Mouse (Mus musculus): ENCODE data around the gene Grm7.

Grm7 gene

GRCm38 (mm10) chr6:111368111-111368510 is 722.7 kb downstream of the Grm7 start:
- no peak for DNase-seq (ENCODE audit: low spot score in 2 of 2)

DNA sequence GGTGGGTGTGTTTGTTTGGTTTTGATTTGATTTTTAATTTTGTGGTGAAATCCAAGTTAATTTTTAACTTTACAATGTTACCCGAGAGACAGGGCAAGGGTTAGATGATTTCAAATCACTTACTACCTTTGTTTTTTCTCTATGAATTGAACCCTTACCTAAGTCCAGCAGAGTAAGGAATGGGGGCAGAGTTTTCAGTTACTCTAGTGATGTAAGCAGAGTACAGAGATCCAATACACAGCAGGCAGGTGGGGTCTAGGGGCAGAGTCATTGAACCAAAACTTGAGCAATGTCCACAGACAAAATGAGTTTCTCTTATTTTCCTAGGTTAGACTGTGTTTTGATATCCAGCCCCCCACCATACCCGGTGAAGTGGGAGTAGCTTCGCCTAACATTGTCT is 723.2 kb downstream of the Grm7 start:
- DNase-seq (ENCODE audit: low spot score in 2 of 2): no peak

DNA sequence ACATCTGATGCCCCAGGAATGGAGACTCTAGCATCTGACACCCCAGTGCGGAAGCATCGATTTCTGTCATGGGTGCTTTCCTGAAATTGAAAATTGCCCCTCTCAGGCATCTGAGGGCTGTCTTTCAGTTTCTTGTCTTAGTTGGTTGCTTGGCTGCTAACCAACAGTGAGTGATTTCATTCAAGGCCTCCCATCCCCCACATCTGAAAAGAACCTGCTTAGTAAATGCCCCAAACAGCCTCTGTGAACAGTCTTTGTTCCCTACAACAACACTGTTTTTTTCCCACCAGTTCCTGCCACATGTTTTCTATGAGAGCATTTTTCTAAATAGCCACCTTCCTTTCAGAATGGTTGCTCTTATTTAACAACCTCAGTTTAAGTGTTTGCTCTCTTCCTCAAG is 723.6 kb downstream of the Grm7 start:
- no peak for DNase-seq (ENCODE audit: low spot score in 2 of 2)

- DNase-seq (ENCODE audit: low spot score in 2 of 2): no peak
Observed at GRCm38 (mm10) chr6:111371581-111372349, 726.4 kb downstream of the Grm7 start.

GRCm38 (mm10) chr6:111372626-111373380 is 727.4 kb downstream of the Grm7 start:
- DNase-seq (ENCODE audit: low spot score in 2 of 2): no peak

GRCm38 (mm10) chr6:111380710-111381109 is 735.3 kb downstream of the Grm7 start:
- DNase-seq (ENCODE audit: low spot score in 2 of 2): no peak

DNA sequence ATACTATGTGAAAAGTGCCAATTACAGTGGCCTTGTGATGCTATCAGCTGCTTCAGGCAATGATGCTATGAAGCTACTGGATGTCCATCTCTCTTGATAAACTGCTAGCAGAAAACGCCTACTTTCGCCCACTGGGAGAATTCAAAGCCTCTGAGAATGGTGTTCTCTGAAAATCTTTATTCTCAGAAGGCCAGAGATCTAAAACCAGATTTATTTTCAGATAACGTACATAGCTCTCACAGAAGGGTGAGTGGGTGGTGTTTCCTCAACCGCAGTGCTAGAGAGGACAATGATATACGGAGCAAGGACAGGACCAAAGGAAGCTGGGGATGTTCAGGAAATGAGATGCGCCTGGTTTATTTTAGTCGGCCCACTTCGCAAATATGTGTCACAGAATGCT is 763.4 kb downstream of the Grm7 start:
- DNase-seq (ENCODE audit: low spot score in 2 of 2): no peak

DNA sequence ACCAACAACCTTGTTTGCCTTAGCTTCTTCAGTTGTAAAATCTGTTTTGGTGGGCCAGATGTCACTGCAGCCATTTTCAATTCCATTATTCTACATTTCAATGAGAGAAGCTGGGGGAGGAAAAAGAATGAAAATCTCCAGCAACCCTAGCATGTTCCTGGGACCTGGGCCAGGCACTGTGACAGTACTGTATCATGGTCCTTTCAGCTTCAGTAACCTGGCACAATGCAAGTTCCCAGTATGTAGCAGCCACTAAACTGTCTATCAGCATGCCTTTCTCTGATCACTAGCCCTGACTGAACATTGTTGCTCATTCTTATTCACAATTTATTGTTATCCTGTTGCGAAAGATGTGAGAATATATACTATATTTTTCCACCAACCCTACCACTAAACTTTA is 779.4 kb downstream of the Grm7 start:
- DNase-seq (ENCODE audit: low spot score in 2 of 2): no peak

DNA sequence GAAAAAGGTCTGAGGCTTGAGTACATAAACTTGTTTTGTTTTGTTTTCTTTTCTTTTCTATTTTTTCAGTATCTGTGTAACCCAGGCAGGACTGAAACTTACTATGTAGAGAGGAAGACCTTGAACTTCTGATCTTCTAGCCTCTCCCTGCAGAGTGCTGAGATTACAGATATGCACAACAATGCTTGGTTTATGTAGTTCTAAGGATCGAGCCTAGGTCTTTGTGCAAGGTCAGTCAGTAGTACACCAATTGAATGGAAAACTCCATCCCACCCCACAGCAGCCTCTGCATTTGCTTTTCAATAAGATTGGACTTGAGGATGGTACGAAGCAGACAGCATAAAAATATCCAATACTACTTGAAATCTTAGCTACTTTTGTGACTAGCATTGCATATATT is 800.8 kb downstream of the Grm7 start:
- no peak for DNase-seq (ENCODE audit: low spot score in 2 of 2)

GRCm38 (mm10) chr6:111447851-111448250 is 802.5 kb downstream of the Grm7 start:
- no peak for DNase-seq (ENCODE audit: low spot score in 2 of 2)

DNA sequence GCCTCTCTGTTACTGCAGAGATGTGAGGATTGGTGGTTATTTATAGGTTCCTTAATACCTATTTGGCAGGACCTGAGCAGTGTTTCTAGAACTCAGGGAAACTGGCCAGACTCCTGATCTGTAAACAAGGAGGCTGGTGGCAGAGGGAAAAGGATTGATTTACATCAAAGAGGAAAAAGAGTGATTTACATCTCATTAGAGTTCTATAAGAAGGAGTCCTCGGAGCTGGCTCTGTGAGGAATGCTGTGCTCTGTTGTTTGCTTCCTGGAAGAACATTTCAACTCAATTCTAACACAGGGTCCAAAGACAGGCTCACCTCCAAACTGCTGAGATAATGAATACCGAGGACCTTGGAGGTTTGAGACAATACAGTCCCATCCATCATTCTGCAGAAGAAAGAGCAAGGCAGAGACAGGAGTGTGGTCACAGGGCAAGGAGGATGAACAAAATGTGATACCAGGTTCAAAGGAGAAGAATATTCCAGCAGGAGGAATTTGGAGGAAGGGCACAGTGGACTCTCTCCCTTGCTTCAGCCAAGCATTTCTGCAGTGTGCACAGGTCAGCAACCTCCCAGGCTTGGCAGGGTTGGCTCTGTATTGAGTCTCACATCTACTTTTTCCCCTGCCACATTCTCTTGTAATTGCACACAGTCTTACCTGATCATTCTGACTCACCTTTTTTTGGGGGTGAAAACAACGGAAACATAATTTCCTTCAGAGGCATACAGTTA is 803.8 kb downstream of the Grm7 start:
- no peak for DNase-seq (ENCODE audit: low spot score in 2 of 2)

DNA sequence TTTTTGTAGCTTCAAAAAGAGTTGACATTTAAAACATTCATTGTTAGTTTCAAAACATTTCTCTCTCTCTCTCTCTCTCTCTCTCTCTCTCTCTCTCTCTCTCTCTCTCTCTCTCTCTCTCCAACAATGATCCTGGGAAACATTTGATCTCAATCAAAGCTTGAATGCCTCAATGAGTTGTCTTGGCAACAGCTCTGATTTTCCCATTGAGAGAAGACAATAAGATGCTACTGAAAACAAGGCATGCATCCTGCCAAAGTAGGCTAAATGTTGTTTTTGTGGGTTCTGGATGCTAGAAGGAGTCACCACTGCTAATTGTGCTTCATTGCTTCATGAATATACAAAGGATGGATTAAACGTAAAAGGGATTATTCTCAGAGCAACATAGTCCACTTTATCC is 836.5 kb downstream of the Grm7 start:
- no peak for DNase-seq (ENCODE audit: low spot score in 2 of 2)

DNA sequence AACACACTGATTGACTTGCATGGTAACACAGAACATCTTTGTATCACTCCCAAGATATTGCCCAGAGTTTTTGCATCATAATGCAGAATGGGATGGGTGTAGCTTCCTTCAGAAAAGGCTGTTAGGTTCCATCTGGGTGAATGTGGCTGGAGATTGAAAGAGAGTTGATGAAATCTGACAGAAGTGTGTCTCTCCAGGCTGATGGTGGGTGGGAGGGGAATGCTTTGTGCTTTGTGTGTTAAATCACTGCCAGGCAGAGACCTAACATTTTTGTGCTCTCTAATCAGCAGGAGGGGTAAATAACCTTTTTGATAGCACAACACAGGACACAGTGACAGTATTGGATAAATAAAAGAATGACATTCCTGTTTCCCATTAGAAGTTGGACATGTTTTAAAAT is 840.7 kb downstream of the Grm7 start:
- no peak for DNase-seq (ENCODE audit: low spot score in 2 of 2)

DNA sequence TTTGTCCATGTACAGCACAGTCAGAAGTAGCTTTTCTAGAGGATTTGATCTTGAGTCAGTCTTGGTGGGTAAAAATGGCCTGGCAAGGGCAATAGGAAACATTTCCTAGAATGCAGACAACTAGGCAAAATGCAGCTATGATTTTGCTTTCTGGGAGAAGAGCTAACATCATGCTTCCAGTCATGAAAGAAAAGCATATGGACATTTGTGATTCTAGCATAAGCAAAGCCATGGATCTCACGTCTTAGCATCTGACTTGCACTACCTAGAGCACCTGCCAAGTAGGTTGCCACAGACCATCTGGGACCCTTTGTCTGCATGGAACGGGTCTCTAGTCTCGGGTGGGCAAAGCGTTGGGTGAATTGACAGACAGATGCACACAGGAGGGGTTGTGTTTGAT is 842.2 kb downstream of the Grm7 start:
- no peak for DNase-seq (ENCODE audit: low spot score in 2 of 2)

DNA sequence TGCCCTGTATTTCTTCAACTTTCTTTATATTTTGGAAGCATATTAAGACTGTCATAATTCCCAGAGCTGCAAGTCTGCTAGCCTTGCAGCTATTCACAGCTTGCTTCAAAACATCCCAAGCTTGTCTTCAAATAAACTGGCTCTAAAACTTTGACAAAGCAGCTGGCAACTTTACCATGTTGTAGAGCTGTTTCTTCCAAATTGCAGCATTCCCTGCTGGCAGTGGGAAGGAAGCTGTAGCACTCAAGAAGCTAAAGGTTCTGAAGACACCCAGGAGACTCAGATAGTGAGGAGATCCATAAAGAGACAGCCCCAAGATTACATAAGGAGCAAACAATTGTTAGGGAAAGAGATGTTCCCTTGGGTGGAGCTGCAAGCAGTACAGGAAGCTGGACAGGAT is 846.8 kb downstream of the Grm7 start:
- no peak for DNase-seq (ENCODE audit: low spot score in 2 of 2)

GRCm38 (mm10) chr6:111499542-111499941 is 854.2 kb downstream of the Grm7 start:
- DNase-seq (ENCODE audit: low spot score in 2 of 2): no peak

GRCm38 (mm10) chr6:111510768-111511459 is 865.5 kb downstream of the Grm7 start:
- no peak for DNase-seq (ENCODE audit: low spot score in 2 of 2)

DNA sequence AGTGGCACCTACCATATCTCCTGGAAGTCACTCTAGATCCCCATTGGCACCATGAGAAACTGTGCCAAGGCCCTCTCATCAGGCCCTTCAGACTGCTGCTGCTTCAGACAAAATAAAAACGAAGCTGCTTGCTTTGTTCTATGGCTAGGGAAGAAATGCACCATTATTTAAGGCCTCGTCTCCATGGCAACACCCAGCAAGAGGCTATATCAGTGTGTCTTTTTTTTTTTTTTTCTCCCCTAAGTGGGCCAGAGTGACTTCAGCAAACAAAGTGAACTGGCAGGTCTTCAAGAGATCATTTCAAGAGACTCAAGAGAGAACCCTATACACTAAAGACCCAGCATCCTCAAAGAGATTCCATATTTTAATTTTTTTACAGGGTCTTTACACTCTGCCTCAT is 867.0 kb downstream of the Grm7 start:
- DNase-seq (ENCODE audit: low spot score in 2 of 2): no peak

DNA sequence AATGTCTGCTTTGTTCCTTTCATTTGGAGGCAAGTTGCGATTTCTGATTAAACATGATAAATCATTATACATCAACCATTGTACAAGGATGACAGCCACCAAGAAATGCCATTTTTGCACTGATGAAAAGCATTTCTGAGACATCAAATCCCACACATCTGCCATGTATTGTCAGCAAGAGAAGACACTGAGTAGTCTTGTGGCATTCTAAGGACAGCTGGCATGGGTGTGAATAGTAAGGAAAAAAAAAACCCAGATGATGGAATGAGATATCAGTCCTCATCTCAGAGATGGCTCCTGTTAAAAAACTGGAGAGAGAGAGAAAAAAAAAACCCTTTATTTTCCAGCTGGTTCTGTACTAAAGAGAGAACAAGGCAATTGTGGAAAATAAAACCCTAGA is 875.8 kb downstream of the Grm7 start:
- DNase-seq (ENCODE audit: low spot score in 2 of 2): no peak

DNA sequence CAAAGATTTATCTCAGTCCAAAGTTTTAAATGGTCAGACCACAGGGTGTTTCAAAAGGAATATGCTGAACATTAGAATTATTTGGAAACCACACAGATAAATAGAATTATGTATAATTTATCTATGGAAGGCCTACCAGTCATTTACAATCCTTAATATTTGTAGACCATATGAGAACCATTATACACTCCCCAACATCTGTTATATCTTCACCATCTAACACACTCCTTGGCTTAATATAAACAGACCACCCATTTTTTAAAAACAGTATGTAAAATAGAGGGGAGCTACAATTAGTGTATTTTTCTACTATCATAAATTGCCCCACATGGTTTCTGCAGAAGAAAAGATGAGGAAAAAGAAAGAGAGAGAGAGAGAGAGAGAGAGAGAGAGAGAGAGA is 876.7 kb downstream of the Grm7 start:
- no peak for DNase-seq (ENCODE audit: low spot score in 2 of 2)

DNA sequence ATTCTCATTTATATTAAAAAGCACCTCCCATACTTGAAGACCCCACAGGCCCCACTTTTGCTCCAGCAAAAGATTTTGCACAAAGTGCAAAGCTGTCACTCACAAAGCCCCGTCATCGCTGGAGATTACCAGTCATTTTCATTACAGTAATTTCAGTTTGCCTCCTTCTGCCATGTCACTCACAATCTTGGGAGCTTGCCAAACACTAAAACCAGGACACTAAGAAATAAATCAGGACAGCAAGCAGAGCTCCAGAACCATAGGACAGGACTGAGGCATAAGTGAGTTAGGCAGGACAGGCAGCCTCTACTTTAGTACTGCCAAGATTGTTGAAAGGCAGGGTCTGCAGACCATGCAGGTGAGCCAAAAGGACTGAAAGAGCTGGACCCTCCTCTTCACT is 884.6 kb downstream of the Grm7 start:
- no peak for DNase-seq (ENCODE audit: low spot score in 2 of 2)

DNA sequence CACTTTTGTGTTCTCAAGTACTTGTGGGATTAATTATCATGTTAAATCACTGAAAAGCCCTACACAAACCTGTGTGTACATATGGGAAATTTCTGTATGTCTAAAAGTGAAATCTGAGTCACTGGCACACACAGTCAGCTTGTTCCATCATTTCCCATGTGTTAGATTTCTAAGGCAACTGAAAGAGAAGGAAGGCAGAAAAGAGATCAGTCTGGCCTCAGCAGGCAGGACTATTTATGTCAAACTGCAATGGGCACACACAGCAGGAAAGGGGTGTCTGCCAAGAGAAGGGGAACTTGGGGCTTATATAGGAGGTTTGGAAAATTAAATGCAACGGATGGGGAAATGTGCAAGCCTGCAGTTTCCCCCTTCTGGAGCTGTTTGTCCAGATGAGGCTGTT is 913.2 kb downstream of the Grm7 start:
- no peak for DNase-seq (ENCODE audit: low spot score in 2 of 2)
